Mouse (Mus musculus) mature B cell (primary cell): ENCODE measurements around the gene Tstd1.

Source experiments
- in situ Hi-C: fragments of 300-500 bp; cut with MboI; formaldehyde crosslinking; loops from 2 replicates; pipeline ENCODE4 v1.14.3; 2019

The Tstd1 gene

GRCm38 (mm10) chr1:171418660-171419059, at the start of gene Tstd1:
Gene Tstd1 (plus strand): TSS chr1:171418872.
- in situ Hi-C loops = no loop called here

- in situ Hi-C loops = loop anchor here (10.0 kb wide), 2 partner anchors 105 to 195 kb away; no protein-coding TSS in a partner anchor
Measured at GRCm38 (mm10) chr1:171369845-171370556, 48.7 kb upstream of the Tstd1 start, which contains the start of gene Nectin4. Gene Nectin4 (plus strand): TSS chr1:171370099.

- in situ Hi-C loops = no loop called here
Measured at GRCm38 (mm10) chr1:171372880-171373279, 45.8 kb upstream of the Tstd1 start.

GRCm38 (mm10) chr1:171373946-171374345, 44.7 kb upstream of the Tstd1 start:
- in situ Hi-C loops = no loop called here

- in situ Hi-C loops = no loop called here
Measured at GRCm38 (mm10) chr1:171375646-171376097, 43.0 kb upstream of the Tstd1 start.

GRCm38 (mm10) chr1:171378298-171378697, 40.4 kb upstream of the Tstd1 start:
- in situ Hi-C loops = no loop called here

GRCm38 (mm10) chr1:171379935-171380599, 38.6 kb upstream of the Tstd1 start:
- in situ Hi-C loops = no loop called here

GRCm38 (mm10) chr1:171382096-171382620, 36.5 kb upstream of the Tstd1 start:
- in situ Hi-C loops = no loop called here

- in situ Hi-C loops = no loop called here
Measured at GRCm38 (mm10) chr1:171384361-171384760, 34.3 kb upstream of the Tstd1 start.

GRCm38 (mm10) chr1:171385171-171385570, 33.5 kb upstream of the Tstd1 start:
- in situ Hi-C loops = no loop called here

GRCm38 (mm10) chr1:171387099-171387498, 31.6 kb upstream of the Tstd1 start:
- in situ Hi-C loops = no loop called here

GRCm38 (mm10) chr1:171388376-171389102, 30.1 kb upstream of the Tstd1 start, which contains the start of gene Arhgap30:
Gene Arhgap30 (plus strand): TSS chr1:171388954.
- in situ Hi-C loops = no loop called here

GRCm38 (mm10) chr1:171390101-171390500, 28.6 kb upstream of the Tstd1 start:
- in situ Hi-C loops = no loop called here

GRCm38 (mm10) chr1:171401821-171402220, 16.9 kb upstream of the Tstd1 start:
- in situ Hi-C loops = no loop called here

- in situ Hi-C loops = no loop called here
Measured at GRCm38 (mm10) chr1:171402991-171403390, 15.7 kb upstream of the Tstd1 start.

- in situ Hi-C loops = no loop called here
Measured at GRCm38 (mm10) chr1:171407263-171407662, 11.4 kb upstream of the Tstd1 start.

GRCm38 (mm10) chr1:171410231-171410630, 8.4 kb upstream of the Tstd1 start:
- in situ Hi-C loops = no loop called here

GRCm38 (mm10) chr1:171410947-171411484, 7.7 kb upstream of the Tstd1 start, which contains the start of gene Usf1:
Gene Usf1 (plus strand): TSS chr1:171411313.
- in situ Hi-C loops = no loop called here

- in situ Hi-C loops = no loop called here
Measured at GRCm38 (mm10) chr1:171411492-171411941, 7.2 kb upstream of the Tstd1 start.

GRCm38 (mm10) chr1:171412001-171412441, 6.7 kb upstream of the Tstd1 start:
- in situ Hi-C loops = no loop called here

- in situ Hi-C loops = no loop called here
Measured at GRCm38 (mm10) chr1:171412446-171412845, 6.2 kb upstream of the Tstd1 start.

GRCm38 (mm10) chr1:171413608-171414007, 5.1 kb upstream of the Tstd1 start:
- in situ Hi-C loops = no loop called here
